Mouse (Mus musculus) heart, adult 9 months (tissue): ENCODE data around the gene Card6.
A peak's percentile ranks its signal among the peaks of the same experiment; 100 is the strongest.

Experiments
- DNase-seq, 2 experiments: peaks; one replicate each; pipeline ENCODE4 v3.0.0; 2022; ENCODE audit warnings: low spot score in 2 of 2

The Card6 gene

GRCm38 (mm10) chr15:5088850-5089608 is 19.3 kb downstream of the Card6 start:
- DNase-seq: no peak

DNA sequence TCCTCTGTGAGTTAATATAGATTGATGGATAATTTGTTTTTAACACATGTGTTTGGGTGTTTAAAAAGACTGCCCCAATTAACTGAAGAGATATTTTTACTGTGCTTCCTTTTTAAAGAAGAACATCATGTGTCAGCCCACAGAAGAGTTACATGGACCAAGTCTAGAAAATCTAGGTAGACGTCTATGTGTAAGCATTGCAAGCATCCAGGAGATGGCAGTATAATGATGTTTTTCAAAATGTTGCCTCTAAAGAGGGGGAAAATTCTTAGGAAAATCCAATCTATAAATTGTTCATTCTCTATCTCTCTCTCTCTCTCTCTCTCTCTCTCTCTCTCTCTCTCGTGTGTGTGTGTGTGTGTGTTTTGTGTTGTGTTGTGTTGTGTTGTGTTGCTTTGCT is 22.2 kb downstream of the Card6 start:
- DNase-seq: no peak

DNA sequence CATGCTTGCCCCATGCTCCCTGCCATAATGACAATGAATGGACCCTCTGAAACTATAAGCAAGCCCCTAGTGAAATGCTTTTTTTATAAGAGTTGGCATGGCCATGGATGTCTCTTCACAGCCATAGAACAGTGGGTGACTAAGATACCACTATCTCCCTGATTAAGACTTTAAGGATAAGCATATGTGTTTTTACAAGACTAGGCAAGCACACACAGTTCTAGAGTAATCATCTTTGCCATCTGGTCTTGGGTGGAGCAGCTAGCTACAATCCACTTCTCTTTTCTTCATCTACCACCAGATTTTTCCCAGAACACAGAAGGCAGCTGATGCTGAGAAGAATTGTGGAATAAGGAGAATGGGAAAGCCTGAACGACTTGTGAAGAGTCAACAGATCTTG is 27.1 kb downstream of the Card6 start:
- DNase-seq: no peak

DNA sequence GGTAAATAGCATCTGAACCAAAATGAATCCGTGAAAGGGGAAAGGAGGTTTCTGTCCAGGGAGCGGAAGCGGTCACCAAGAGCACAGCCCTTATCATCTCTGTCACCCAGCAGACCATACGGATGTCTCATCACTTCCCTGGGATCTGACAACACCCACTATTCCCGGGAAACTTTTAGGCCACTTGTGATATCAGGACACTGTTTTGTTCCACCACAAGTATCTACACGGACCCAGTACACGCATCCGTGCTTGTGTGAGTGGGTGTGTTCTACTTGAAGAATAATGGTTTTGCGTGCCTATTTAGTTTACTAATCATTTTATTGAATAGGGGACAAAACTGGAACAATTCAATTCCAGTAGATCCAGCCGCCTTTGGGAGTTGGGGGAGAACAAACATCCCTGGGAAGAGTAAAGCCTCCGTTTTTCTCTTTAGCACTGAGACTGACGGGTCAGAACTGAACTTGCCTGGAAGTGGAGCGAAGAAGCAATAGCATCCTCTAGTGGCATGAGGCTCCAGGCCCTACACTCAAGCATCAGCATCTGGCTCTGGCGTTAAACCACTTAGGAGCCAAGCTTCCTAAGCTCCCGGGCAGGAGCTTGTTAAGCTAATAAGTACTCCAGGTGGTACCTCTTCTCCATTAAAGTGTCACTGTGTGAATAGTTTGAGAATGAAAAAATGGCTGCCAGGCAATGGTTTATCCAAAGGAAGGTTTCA is 39.4 kb downstream of the Card6 start:
- peak; percentile 27 to 36 for DNase-seq

DNA sequence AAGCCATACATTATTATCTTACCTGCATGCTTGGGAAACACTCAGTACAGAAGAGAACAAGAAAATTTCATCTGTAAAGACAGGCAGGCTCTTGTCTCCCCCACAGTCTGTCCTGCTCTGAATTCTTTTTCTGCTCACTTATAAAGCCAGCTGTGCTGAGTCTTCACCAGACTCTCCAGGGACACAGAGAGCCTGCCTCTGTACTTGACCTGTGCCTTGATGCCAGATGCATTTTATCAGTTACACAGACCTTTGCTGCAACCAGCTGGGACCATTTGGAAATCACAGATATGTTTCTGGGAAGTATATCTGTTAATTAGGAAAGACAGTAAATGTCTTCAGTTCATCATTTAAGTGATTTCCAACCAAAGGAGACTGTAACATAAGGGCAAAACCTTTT is 44.7 kb downstream of the Card6 start, which contains the start of gene C7:
C7 (minus strand) TSS at position 106 of the 400 bp plus-strand sequence.
- peak; percentile 63 to 65 for DNase-seq
